Mouse (Mus musculus): Measurements from ENCODE around the gene Lsg1.
A peak's percentile ranks its signal among the peaks of the same experiment; 100 is the strongest.

DNA sequence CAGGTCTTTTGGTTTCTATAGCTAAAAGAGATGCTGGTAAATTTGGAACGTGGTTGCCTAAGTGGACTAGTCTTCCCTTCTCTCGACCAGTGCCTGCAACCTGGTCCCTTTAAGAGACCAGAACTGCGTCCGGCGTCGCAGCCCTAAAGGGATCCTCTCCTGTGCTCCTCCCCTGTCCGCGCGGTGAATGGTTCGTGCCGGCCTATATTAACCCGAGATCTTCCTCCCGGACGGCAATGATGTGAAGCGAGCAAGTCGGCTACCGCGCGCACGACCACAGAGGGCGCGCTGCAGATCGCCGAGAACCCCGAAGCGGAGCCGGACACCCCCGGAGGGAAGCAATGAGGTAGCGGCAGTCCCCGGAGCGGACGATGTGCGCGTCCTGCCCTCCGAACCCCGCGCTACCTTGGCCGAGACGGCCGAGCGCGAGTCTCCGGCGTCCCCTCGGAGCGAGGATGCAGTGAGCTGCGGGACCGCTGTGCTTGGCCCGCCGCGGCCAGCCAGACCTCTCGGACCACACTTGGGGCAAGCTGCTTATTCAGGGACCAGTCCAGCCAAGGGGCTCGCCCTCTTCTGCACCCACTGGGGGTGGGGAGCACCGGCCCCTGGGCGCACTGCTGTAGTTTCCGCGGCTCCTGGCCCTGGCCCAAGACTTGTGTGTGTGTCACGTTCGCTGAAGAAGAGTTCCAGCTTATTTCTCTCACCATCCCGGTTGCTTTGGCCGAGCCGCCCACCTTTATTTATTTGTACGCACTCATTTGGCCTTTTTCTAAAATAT, 12.3 kb upstream of the Lsg1 start, which contains the start of gene Fam43a:
- TF ChIP-seq POLR2A (IDR thresholded peaks at IDR 0.05; ENCODE audit: low read depth, low read length) (peak; percentile 99), CTCF (conservative IDR thresholded peaks at IDR 0.05; ENCODE audit: insufficient read depth, insufficient read length, low read depth, low read length) (peak; percentile 34; the same call in 1 of the 2 replicates)

Data from kidney, adult 2 months (tissue).